Mouse (Mus musculus): ENCODE data around the gene Rgs2. TPM values are rescaled to one million over a fixed set of nuclear protein-coding genes. Genes with fewer than 3 reads are reported as not detected.

Rgs2 gene
- polyA plus RNA-seq, 1 experiment, result 36.1 TPM

- peaks cover 12% of the 10 kb centered on the region for H3K36me3 ChIP-seq (replicated peaks; ENCODE audit: low read length)
- no peaks in the 10 kb centered on the region for H3K27me3 ChIP-seq (replicated peaks)
- no peak for TF ChIP-seq GATA1 (IDR thresholded peaks at IDR 0.05; ENCODE audit: borderline replicate concordance, low read length)
- H3K9me3 ChIP-seq, result no peaks in the 10 kb centered on the region
- H3K4me1 ChIP-seq, result peaks cover 32% of the 10 kb centered on the region
- H3K4me3 ChIP-seq (replicated peaks), result no peak overlapping the region
These were observed 1.7 kb upstream of the Rgs2 start for GRCm38 (mm10) chr1:144005648-144006047.

GRCm38 (mm10) chr1:144004741-144005140 lies 780 bp upstream of the Rgs2 start:
- Histone ChIP-seq H3K36me3 (replicated peaks; ENCODE audit: low read length) (peaks cover 12% of the 10 kb centered on the region), H3K4me3 (replicated peaks) (peak overlapping the region; percentile 98)
- TF ChIP-seq GATA1 (IDR thresholded peaks at IDR 0.05; ENCODE audit: borderline replicate concordance, low read length), result no peak

GRCm38 (mm10) chr1:144003416-144003815 lies 545 bp downstream of the Rgs2 start:
- no peak for TF ChIP-seq GATA1 (IDR thresholded peaks at IDR 0.05; ENCODE audit: borderline replicate concordance, low read length)
- no peak for TF ChIP-seq FLI1 (IDR thresholded peaks at IDR 0.05; ENCODE audit: low read length)
- Histone ChIP-seq H3K4me3 (replicated peaks) (peak overlapping the region; percentile 98), H3K27me3 (replicated peaks) (no peaks in the 10 kb centered on the region), H3K9me3 (no peaks in the 10 kb centered on the region), H3K36me3 (replicated peaks; ENCODE audit: low read length) (peaks cover 12% of the 10 kb centered on the region), H3K4me1 (peaks cover 36% of the 10 kb centered on the region)

More at GRCm38 (mm10) chr1:144004741-144005140, 780 bp upstream of the Rgs2 start:
- H3K4me1 ChIP-seq, result peaks cover 32% of the 10 kb centered on the region
- no peaks in the 10 kb centered on the region for H3K27me3 ChIP-seq (replicated peaks)
- H3K9me3 ChIP-seq, result no peaks in the 10 kb centered on the region

- Histone ChIP-seq H3K4me1 (peaks cover 36% of the 10 kb centered on the region), H3K4me3 (replicated peaks) (peak overlapping the region; percentile 98), H3K9me3 (no peaks in the 10 kb centered on the region), H3K36me3 (replicated peaks; ENCODE audit: low read length) (peaks cover 12% of the 10 kb centered on the region), H3K27me3 (replicated peaks) (no peaks in the 10 kb centered on the region)
- TF ChIP-seq GATA1 (IDR thresholded peaks at IDR 0.05; ENCODE audit: borderline replicate concordance, low read length) (no peak), FLI1 (IDR thresholded peaks at IDR 0.05; ENCODE audit: low read length) (no peak)
These were observed 1.3 kb downstream of the Rgs2 start for GRCm38 (mm10) chr1:144002715-144003066.

GRCm38 (mm10) chr1:144002036-144002714 lies 1.8 kb downstream of the Rgs2 start:
- H3K4me1 ChIP-seq, result peaks cover 36% of the 10 kb centered on the region
- TF ChIP-seq GATA1 (IDR thresholded peaks at IDR 0.05; ENCODE audit: borderline replicate concordance, low read length), result no peak
- no peak for TF ChIP-seq FLI1 (IDR thresholded peaks at IDR 0.05; ENCODE audit: low read length)
- no peaks in the 10 kb centered on the region for H3K9me3 ChIP-seq
- peak overlapping the region; percentile 98 for H3K4me3 ChIP-seq (replicated peaks)
- no peaks in the 10 kb centered on the region for H3K27me3 ChIP-seq (replicated peaks)
- H3K36me3 ChIP-seq (replicated peaks; ENCODE audit: low read length), result peaks cover 12% of the 10 kb centered on the region

GRCm38 (mm10) chr1:144000246-144000645 lies 3.7 kb downstream of the Rgs2 start:
- Histone ChIP-seq H3K9me3 (no peaks in the 10 kb centered on the region), H3K27me3 (replicated peaks) (no peaks in the 10 kb centered on the region), H3K36me3 (replicated peaks; ENCODE audit: low read length) (peaks cover 12% of the 10 kb centered on the region), H3K4me1 (peaks cover 30% of the 10 kb centered on the region), H3K4me3 (replicated peaks) (no peak overlapping the region)
- TF ChIP-seq FLI1 (IDR thresholded peaks at IDR 0.05; ENCODE audit: low read length), result no peak
- TF ChIP-seq GATA1 (IDR thresholded peaks at IDR 0.05; ENCODE audit: borderline replicate concordance, low read length), result no peak

- Histone ChIP-seq H3K9me3 (no peaks in the 10 kb centered on the region), H3K4me1 (peaks cover 24% of the 10 kb centered on the region), H3K36me3 (replicated peaks; ENCODE audit: low read length) (peaks cover 12% of the 10 kb centered on the region), H3K27me3 (replicated peaks) (no peaks in the 10 kb centered on the region), H3K4me3 (replicated peaks) (no peak overlapping the region)
- TF ChIP-seq FLI1 (IDR thresholded peaks at IDR 0.05; ENCODE audit: low read length) (no peak), GATA1 (IDR thresholded peaks at IDR 0.05; ENCODE audit: borderline replicate concordance, low read length) (no peak)
These were observed 4.5 kb downstream of the Rgs2 start for GRCm38 (mm10) chr1:143999371-143999920.

- H3K9me3 ChIP-seq, result no peaks in the 10 kb centered on the region
- no peaks in the 10 kb centered on the region for H3K36me3 ChIP-seq (replicated peaks; ENCODE audit: low read length)
- TF ChIP-seq FLI1 (IDR thresholded peaks at IDR 0.05; ENCODE audit: low read length), result no peak
- no peak for TF ChIP-seq GATA1 (IDR thresholded peaks at IDR 0.05; ENCODE audit: borderline replicate concordance, low read length)
- no peak overlapping the region for H3K4me3 ChIP-seq (replicated peaks)
- H3K27me3 ChIP-seq (replicated peaks), result no peaks in the 10 kb centered on the region
- H3K4me1 ChIP-seq, result peaks cover 3% of the 10 kb centered on the region; the same call in 1 of the 2 replicates
These were observed 10.9 kb downstream of the Rgs2 start for GRCm38 (mm10) chr1:143993026-143993425.

- no peak overlapping the region for H3K4me3 ChIP-seq (replicated peaks)
- no peaks in the 10 kb centered on the region for H3K9me3 ChIP-seq
- H3K36me3 ChIP-seq (replicated peaks; ENCODE audit: low read length), result no peaks in the 10 kb centered on the region
- peaks cover 3% of the 10 kb centered on the region; the same call in 1 of the 2 replicates for H3K4me1 ChIP-seq
- TF ChIP-seq FLI1 (IDR thresholded peaks at IDR 0.05; ENCODE audit: low read length) (no peak), GATA1 (IDR thresholded peaks at IDR 0.05; ENCODE audit: borderline replicate concordance, low read length) (no peak)
- peaks cover 2% of the 10 kb centered on the region for H3K27me3 ChIP-seq (replicated peaks)
These were observed 11.4 kb downstream of the Rgs2 start for GRCm38 (mm10) chr1:143992528-143992927.

- Histone ChIP-seq H3K4me3 (replicated peaks) (no peak overlapping the region), H3K4me1 (peaks cover 3% of the 10 kb centered on the region), H3K36me3 (replicated peaks; ENCODE audit: low read length) (no peaks in the 10 kb centered on the region), H3K9me3 (no peaks in the 10 kb centered on the region), H3K27me3 (replicated peaks) (peaks cover 2% of the 10 kb centered on the region)
- no peak for TF ChIP-seq GATA1 (IDR thresholded peaks at IDR 0.05; ENCODE audit: borderline replicate concordance, low read length)
- no peak for TF ChIP-seq FLI1 (IDR thresholded peaks at IDR 0.05; ENCODE audit: low read length)
These were observed 13.7 kb downstream of the Rgs2 start for GRCm38 (mm10) chr1:143990263-143990662.
